27 mouse cellular contexts compared by ENCODE assay signal in the genomic region with DNA sequence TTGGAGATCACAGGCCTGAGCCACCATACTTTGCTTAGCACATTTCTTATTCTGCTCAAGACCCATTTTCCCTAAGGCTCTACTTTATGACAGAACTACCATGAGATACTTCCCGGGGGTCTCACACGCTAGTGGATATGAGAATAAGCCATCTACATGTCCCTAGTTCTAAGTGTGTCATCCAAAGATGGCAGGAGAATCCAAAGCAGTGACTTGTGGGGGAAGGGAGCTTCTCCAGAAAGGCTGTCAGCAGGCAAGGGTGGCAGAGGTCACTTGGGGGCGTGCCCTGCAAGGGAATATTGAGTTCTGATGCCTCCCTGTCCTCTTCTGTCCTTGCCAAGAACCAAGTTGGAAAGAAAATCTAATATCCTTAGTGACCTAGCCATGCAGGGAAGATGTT.
"Had no signal": no experiment of that assay in that cellular context is flagged by ENCODE, and none has a peak within 500 bp of the region (broad histone marks: within the 10 kb centered on the region; RNA-seq: fewer than 3 reads in every experiment).

No protein-coding gene starts in this region.

- H3K4me1 ChIP-seq: embryonic facial prominence, embryonic 12.5 days; forebrain, embryonic 12.5 days; forebrain, embryonic 13.5 days; forebrain, embryonic 15.5 days had no signal

- H3K9ac ChIP-seq: embryonic facial prominence, embryonic 12.5 days; embryonic facial prominence, embryonic 13.5 days; embryonic facial prominence, embryonic 15.5 days; forebrain, embryonic 12.5 days; forebrain, embryonic 13.5 days; forebrain, embryonic 15.5 days; forebrain, postnatal 0 days had no signal

- H3K9me3 ChIP-seq: embryonic facial prominence, embryonic 10.5 days; embryonic facial prominence, embryonic 12.5 days; embryonic facial prominence, embryonic 13.5 days; embryonic facial prominence, embryonic 15.5 days; forebrain, embryonic 10.5 days; forebrain, embryonic 12.5 days; forebrain, embryonic 13.5 days; forebrain, embryonic 15.5 days; heart, embryonic 10.5 days had no signal

- ATAC-seq: forebrain, embryonic 13.5 days; forebrain, embryonic 14.5 days; forebrain, embryonic 15.5 days; forebrain, embryonic 16.5 days; forebrain, postnatal 0 days had no signal

- DNase-seq: cerebellum, adult 9-10 months; cerebellum, adult 9-11 months; cerebellum, postnatal 10 days; cerebellum, postnatal 14 days; cerebellum, postnatal 25 days; cerebellum, postnatal 36 days; embryo, embryonic 11 days; forebrain, postnatal 0 days; gastrocnemius, adult 2 months; gastrocnemius, postnatal 10 days; gastrocnemius, postnatal 14 days; gastrocnemius, postnatal 25 days; gastrocnemius, postnatal 36 days; heart, adult 18-20 months; heart, adult 2 months had no signal

- H3K27ac ChIP-seq: embryonic facial prominence, embryonic 10.5 days; embryonic facial prominence, embryonic 12.5 days; embryonic facial prominence, embryonic 13.5 days; embryonic facial prominence, embryonic 15.5 days; forebrain, embryonic 10.5 days; forebrain, embryonic 12.5 days; forebrain, embryonic 13.5 days; forebrain, embryonic 15.5 days; gastrocnemius, adult 2 months; heart, adult 2 months; heart, embryonic 10.5 days had no signal

- H3K27me3 ChIP-seq: embryonic facial prominence, embryonic 12.5 days; embryonic facial prominence, embryonic 13.5 days; embryonic facial prominence, embryonic 15.5 days; forebrain, embryonic 12.5 days; forebrain, embryonic 13.5 days; forebrain, embryonic 15.5 days had no signal

- H3K36me3 ChIP-seq: embryonic facial prominence, embryonic 10.5 days; embryonic facial prominence, embryonic 12.5 days; embryonic facial prominence, embryonic 13.5 days; embryonic facial prominence, embryonic 15.5 days; forebrain, embryonic 10.5 days; forebrain, embryonic 12.5 days; forebrain, embryonic 15.5 days; heart, embryonic 10.5 days had no signal

- H3K4me3 ChIP-seq: embryonic facial prominence, embryonic 10.5 days; embryonic facial prominence, embryonic 12.5 days; embryonic facial prominence, embryonic 13.5 days; embryonic facial prominence, embryonic 15.5 days; erythroblast, embryonic 14.5 days; forebrain, embryonic 10.5 days; forebrain, embryonic 12.5 days; forebrain, embryonic 13.5 days; forebrain, embryonic 15.5 days; gastrocnemius, adult 2 months; heart, adult 2 months; heart, embryonic 10.5 days had no signal

- H3K4me2 ChIP-seq: embryonic facial prominence, embryonic 12.5 days; embryonic facial prominence, embryonic 13.5 days; embryonic facial prominence, embryonic 15.5 days; forebrain, embryonic 12.5 days; forebrain, embryonic 13.5 days; forebrain, embryonic 15.5 days had no signal
